Mouse (Mus musculus) liver, embryonic 14.5 days (tissue): ENCODE measurements at regions not wholly inside any gene's neighbourhood (a gene's known extent, or its start where the extent isn't known, plus 50 kb on each side); places are given as distances from the start of the nearest gene placed in this dataset.

ENCODE experiments used
- ATAC-seq: fragments of 200-750 bp; cut with Nextera tagmentation; 2 replicates; pipeline ENCODE4 v1.8.0; 2017; ENCODE audit warnings: moderate number of reproducible peaks, mild to moderate bottlenecking, moderate library complexity; ENCODE audit not compliant: insufficient read depth
- DNase-seq, 3 experiments: peaks; one replicate each; pipeline ENCODE4 v3.0.0-alpha.2; 2012 to 2013; ENCODE audit warnings: low read depth in 3 of 3, low spot score in 3 of 3
- H3K27ac ChIP-seq: fragments of 300-500 bp; sonication (generic); 2 replicates; pipeline ENCODE4 v1.5.1; 2014; ENCODE audit warnings: moderate library complexity, mild to moderate bottlenecking, control low read depth, inconsistent platforms
- H3K27me3 ChIP-seq: fragments of 300-500 bp; sonication (generic); 2 replicates; pipeline ENCODE4 v1.6.1; 2014; ENCODE audit warnings: mild to moderate bottlenecking, low read length, moderate library complexity; ENCODE audit not compliant: control insufficient read depth, insufficient read depth
- H3K36me3 ChIP-seq: fragments of 300-500 bp; sonication (generic); replicated peaks from 2 replicates; pipeline ENCODE4 v1.6.1; 2014; ENCODE audit warnings: low read depth; ENCODE audit not compliant: control insufficient read depth, insufficient read depth
- H3K4me1 ChIP-seq, 2 experiments: fragments of 200-500 bp in 1 of 2; fragments of 300-500 bp in 1 of 2; sonication (generic) in 1 of 2; replicated peaks; 2 replicates each; pipeline ENCODE4 v1.6.1; 2012 to 2014; ENCODE audit warnings: antibody characterized with exemption in 1 of 2, inconsistent platforms in 1 of 2, low read length in 1 of 2; ENCODE audit not compliant: control insufficient read depth in 2 of 2, insufficient read depth in 2 of 2
- H3K4me2 ChIP-seq: fragments of 300-500 bp; sonication (generic); 2 replicates; pipeline ENCODE4 v1.6.1; 2014; ENCODE audit warnings: low read depth, mild to moderate bottlenecking, control low read depth, moderate library complexity
- H3K4me3 ChIP-seq, 2 experiments: fragments of 200-500 bp in 1 of 2; fragments of 300-500 bp in 1 of 2; sonication (generic) in 1 of 2; 2 replicates each; pipeline ENCODE4 v1.5.1; 2012 to 2014; ENCODE audit warnings: low read depth in 2 of 2, low read length in 2 of 2, mild to moderate bottlenecking in 2 of 2, control low read depth in 1 of 2, inconsistent platforms in 1 of 2, moderate library complexity in 1 of 2; ENCODE audit not compliant: insufficient read depth in 1 of 2
- H3K9ac ChIP-seq: fragments of 300-500 bp; sonication (generic); replicated peaks from 2 replicates; pipeline ENCODE4 v1.6.1; 2014; ENCODE audit warnings: mild to moderate bottlenecking, control low read depth, moderate library complexity
- H3K9me3 ChIP-seq: fragments of 300-500 bp; sonication (generic); 2 replicates; pipeline ENCODE4 v1.6.1; 2016; ENCODE audit warnings: low read length, mixed read lengths; ENCODE audit not compliant: control insufficient read depth
- CTCF ChIP-seq: IDR thresholded peaks from 2 replicates; pipeline ENCODE4 v1.5.1; 2016; ENCODE audit warnings: antibody characterized with exemption, low read depth, control low read depth
- EP300 ChIP-seq: IDR thresholded peaks from 2 replicates; pipeline ENCODE4 v1.6.1; 2016; ENCODE audit warnings: antibody characterized with exemption, low read depth
- WGBS: fragments of 180-500 bp; shearing (Covaris S2); extraction: QIAGEN DNeasy Blood & Tissue Kit; methylation state at CpG from one replicate; pipeline ENCODE4 v1.1.7; 2014; ENCODE audit not compliant: insufficient replicate concordance; 5-methylcytosine and 5-hydroxymethylcytosine counted together

DNA sequence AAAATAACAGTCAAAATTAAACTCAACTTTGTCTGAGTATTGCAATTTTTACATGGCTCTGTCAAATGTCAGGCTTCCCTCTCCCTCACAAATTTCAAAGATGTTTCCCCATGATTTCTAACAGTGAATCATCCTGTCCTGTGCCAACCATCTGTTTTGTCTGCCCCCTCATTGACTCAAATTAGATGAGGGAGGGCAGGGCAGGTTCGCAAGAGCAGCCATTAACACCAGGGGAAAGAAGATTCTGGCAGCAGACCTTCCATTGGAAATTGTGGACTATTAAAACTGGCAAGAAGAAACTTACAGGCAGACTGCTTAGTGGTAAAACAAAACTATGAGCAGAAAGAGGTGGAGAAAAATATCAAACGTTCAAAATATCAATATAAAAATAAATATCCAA lies 1277.0 kb upstream of the Zeb2 start:
- H3K27me3 ChIP-seq, result no peaks in the 10 kb centered on the region
- DNase-seq, result no peak
- no peak for ATAC-seq
- H3K4me1 ChIP-seq, result no peaks in the 10 kb centered on the region
- no peaks in the 10 kb centered on the region for H3K36me3 ChIP-seq
- WGBS, result 49% methylated on average over 2 of the region's 2 CpGs
- no peak for TF ChIP-seq EP300
- no peak for TF ChIP-seq CTCF
- no peaks in the 10 kb centered on the region for H3K9me3 ChIP-seq
- no peak overlapping the region for H3K9ac ChIP-seq
- H3K4me3 ChIP-seq, result no peak overlapping the region
- no peak overlapping the region for H3K27ac ChIP-seq
- no peak overlapping the region for H3K4me2 ChIP-seq

DNA sequence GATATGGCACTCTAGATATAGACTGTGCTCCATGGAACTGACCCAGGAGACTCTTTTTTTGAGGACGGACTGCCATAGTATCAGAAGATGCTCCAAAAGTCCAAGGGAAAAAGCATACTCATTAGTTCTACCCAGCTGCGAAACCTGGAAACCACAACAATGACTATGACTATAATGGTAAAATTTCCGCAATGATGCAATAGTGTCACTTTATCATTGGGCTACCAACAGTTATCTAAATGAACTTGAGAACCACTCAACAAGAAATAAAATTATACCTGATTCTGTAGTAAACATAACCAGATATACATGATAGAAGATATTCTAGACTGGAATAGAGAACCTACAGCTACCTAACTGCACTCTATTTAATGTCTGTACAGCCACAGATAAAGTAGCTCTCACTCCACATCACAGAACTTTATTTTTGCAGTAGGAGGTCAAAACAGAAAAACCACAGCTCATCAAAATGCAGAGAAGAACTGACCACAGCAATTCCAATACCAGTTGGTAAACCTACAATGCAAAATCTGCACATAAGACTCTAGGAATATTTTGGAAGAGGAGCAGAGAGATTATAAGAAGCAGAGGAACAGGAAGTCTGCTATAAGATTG lies 1255.8 kb upstream of the Zeb2 start:
- Histone ChIP-seq H3K4me3 (no peak overlapping the region), H3K9me3 (no peaks in the 10 kb centered on the region), H3K27ac (no peak overlapping the region), H3K27me3 (no peaks in the 10 kb centered on the region), H3K4me1 (0 out of 4 replicates have a peak, but pooled peaks cover 0 to 3% of the 10 kb centered on the region in 2 experiments), H3K9ac (no peak overlapping the region), H3K4me2 (no peak overlapping the region), H3K36me3 (no peaks in the 10 kb centered on the region)
- DNase-seq, result no peak
- TF ChIP-seq CTCF, result no peak
- no peak for TF ChIP-seq EP300
- ATAC-seq, result no peak
- 70% methylated on average over 3 of the region's 3 CpGs for WGBS

DNA sequence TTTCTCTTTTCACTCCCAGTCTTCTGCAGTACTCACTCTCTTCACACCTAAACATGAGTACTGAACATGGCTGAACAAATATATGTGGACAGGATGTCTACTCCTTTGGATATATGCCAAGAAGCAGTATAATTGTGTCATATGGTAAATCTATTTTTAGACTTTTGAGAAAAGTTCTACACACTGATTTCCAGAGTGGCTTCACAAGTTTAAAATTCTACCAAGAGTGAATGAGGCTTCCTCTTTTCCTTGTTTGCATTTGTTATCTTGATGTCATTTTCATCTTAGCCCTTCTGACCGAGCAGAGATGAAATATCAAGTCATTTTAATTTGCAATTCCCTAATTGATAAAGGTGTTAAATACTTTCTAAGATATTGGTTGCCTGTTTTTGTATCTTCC lies 1254.6 kb upstream of the Zeb2 start:
- no peak for DNase-seq
- Histone ChIP-seq H3K27ac (no peak overlapping the region), H3K4me1 (0 out of 4 replicates have a peak, but pooled peaks cover 0 to 3% of the 10 kb centered on the region in 2 experiments), H3K9me3 (no peaks in the 10 kb centered on the region), H3K9ac (no peak overlapping the region), H3K27me3 (no peaks in the 10 kb centered on the region), H3K4me3 (no peak overlapping the region), H3K36me3 (no peaks in the 10 kb centered on the region), H3K4me2 (no peak overlapping the region)
- TF ChIP-seq EP300, result no peak
- TF ChIP-seq CTCF, result no peak
- no peak for ATAC-seq
- 10% methylated on average over 1 of the region's 1 CpGs for WGBS

DNA sequence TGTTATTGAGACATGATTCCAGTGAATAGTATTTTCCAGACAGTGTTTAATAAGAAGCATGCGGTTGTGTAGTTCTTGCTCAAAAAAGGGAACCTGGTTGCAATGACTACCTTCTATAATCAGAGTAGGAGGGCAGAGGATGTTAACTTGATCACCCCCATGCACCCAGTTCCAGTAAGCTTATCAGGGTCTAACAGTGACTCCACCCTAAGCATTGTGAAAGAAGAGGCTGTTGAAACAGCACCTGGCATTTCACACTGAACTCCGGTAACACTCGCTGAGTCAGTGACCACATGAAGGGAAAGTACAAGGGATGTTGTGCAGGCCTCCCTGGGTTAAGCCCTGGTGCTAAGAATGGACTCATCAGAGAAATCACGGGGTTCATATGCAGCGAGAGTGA lies 1253.8 kb upstream of the Zeb2 start:
- WGBS, result 7% methylated on average over 5 of the region's 5 CpGs
- Histone ChIP-seq H3K27ac (no peak overlapping the region), H3K27me3 (no peaks in the 10 kb centered on the region), H3K4me1 (0 out of 4 replicates have a peak, but pooled peaks cover 0 to 3% of the 10 kb centered on the region in 2 experiments), H3K36me3 (no peaks in the 10 kb centered on the region), H3K9ac (no peak overlapping the region), H3K9me3 (no peaks in the 10 kb centered on the region), H3K4me2 (no peak overlapping the region), H3K4me3 (no peak overlapping the region)
- TF ChIP-seq EP300, result peak; percentile 67
- TF ChIP-seq CTCF, result no peak
- ATAC-seq (peak; percentile 80), DNase-seq (peak; percentile 12 to 64 (median 18))

DNA sequence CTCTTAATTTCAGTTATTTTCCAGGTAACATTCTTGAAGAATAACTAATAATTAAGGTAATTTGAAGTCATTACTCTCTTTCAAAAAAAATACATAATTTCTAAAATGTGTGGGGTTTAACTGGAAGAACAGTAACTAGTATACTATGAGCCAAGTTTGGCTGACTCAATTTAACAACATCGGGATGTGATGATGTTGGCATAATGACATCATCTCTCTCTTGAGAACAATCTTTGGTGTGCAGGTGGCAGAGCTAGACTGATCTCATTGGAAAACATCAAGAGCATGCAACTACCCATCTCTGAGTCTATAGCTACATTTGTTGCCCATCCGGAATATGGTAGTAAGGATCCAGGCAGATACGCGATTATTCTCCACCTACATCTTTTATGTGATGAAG lies 1251.7 kb upstream of the Zeb2 start:
- ATAC-seq (no peak), DNase-seq (no peak)
- 79% methylated on average over 4 of the region's 4 CpGs for WGBS
- H3K4me2 ChIP-seq, result no peak overlapping the region
- TF ChIP-seq EP300, result no peak
- TF ChIP-seq CTCF, result no peak
- H3K4me3 ChIP-seq, result no peak overlapping the region
- H3K9ac ChIP-seq, result no peak overlapping the region
- H3K27me3 ChIP-seq, result no peaks in the 10 kb centered on the region
- H3K4me1 ChIP-seq, result 0 out of 4 replicates have a peak, but pooled peaks cover 0 to 3% of the 10 kb centered on the region in 2 experiments
- no peaks in the 10 kb centered on the region for H3K36me3 ChIP-seq
- H3K9me3 ChIP-seq, result no peaks in the 10 kb centered on the region
- no peak overlapping the region for H3K27ac ChIP-seq
